Mouse (Mus musculus): ENCODE data around the gene Shisal1. TPM values are rescaled to one million over a fixed set of nuclear protein-coding genes. Genes with fewer than 3 reads are reported as not detected.

Shisal1 gene
- 6.1 TPM in 2 replicates for polyA plus RNA-seq (2015; fragmentation: Nextera tagmentation; extraction: Ambion mirVana)

DNA sequence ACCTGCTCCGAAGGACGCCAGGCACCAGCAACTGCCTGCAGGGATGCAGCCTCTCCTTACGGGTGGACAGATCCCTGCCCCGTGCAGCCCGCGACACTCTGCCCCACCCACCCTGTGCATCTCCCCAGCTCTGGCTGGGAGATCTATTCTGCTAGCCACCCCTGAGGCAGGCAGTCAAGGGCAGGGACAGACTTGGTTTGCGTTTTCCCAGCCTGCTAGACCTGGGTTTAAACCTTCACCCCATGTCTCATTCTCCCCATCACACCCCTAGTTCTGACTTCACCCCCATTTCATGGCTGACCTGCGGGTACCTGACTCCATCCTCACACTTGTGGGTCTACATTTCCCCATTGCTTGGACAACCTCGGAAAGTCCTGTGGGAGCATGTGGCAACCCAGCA lies at the start of gene Shisal1:
Gene Shisal1 (minus strand): TSS at position 101 of the 400 bp plus-strand sequence.
- no peak for ATAC-seq
- H3K27ac ChIP-seq = peak within 1 kb of the TSS; percentile 61
- peaks cover 56% of the 10 kb centered on the region for H3K4me1 ChIP-seq
- no peaks in the 10 kb centered on the region for H3K36me3 ChIP-seq (ENCODE audit: poor library complexity, severe bottlenecking)
- peak within 1 kb of the TSS; percentile 92 for H3K4me2 ChIP-seq
- H3K9ac ChIP-seq = peak within 1 kb of the TSS; percentile 80
- H3K4me3 ChIP-seq = peak within 1 kb of the TSS; percentile 58
- H3K27me3 ChIP-seq = peaks cover 49% of the 10 kb centered on the region
- H3K9me3 ChIP-seq (replicated peaks) = no peaks in the 10 kb centered on the region
- WGBS = 18% methylated on average over 9 of the region's 9 CpGs

- Histone ChIP-seq H3K4me2 (no peak overlapping the region), H3K36me3 (ENCODE audit: poor library complexity, severe bottlenecking) (no peaks in the 10 kb centered on the region), H3K4me1 (peaks cover 39% of the 10 kb centered on the region), H3K27me3 (no peaks in the 10 kb centered on the region; the same call in 1 of the 2 replicates), H3K4me3 (no peak overlapping the region), H3K27ac (no peak overlapping the region), H3K9me3 (replicated peaks) (no peaks in the 10 kb centered on the region), H3K9ac (no peak overlapping the region)
- 31% methylated on average over 7 of the region's 7 CpGs for WGBS
- peak; percentile 19; the same call in 1 of the 2 replicates for ATAC-seq
These were observed 43.6 kb upstream of the Shisal1 start for GRCm38 (mm10) chr15:84490486-84490885.

GRCm38 (mm10) chr15:84484255-84484654 lies 37.4 kb upstream of the Shisal1 start:
- ATAC-seq = peak; percentile 44; the same call in 1 of the 2 replicates
- H3K27ac ChIP-seq = peak overlapping the region; percentile 48; the same call in 1 of the 2 replicates
- WGBS = 25% methylated on average over 4 of the region's 4 CpGs

DNA sequence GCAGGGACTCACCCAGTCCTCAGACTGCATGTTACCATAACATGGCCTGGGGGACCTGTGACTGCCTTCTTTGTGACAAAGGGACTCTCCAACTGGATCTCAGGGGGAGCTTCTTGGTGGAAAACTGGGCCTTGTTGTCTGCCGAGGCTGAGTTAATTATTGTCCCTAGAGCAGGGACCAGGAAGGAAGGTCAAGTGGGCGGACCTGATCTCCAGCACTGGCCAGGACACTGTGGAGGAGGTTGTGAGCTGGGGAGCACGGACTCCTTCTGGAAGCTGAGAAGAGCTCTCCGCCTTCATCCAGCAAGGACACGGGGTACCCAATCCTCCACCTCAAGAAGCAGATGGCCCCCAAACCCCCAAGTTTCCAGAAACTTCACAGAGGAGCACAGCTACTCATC lies 36.7 kb upstream of the Shisal1 start:
- no peaks in the 10 kb centered on the region for H3K9me3 ChIP-seq (replicated peaks)
- no peak overlapping the region for H3K9ac ChIP-seq
- peaks cover 10% of the 10 kb centered on the region for H3K27me3 ChIP-seq
- ATAC-seq = no peak
- H3K27ac ChIP-seq = no peak overlapping the region
- no peak overlapping the region for H3K4me3 ChIP-seq
- H3K4me1 ChIP-seq = peaks cover 57% of the 10 kb centered on the region
- H3K4me2 ChIP-seq = no peak overlapping the region
- H3K36me3 ChIP-seq (ENCODE audit: poor library complexity, severe bottlenecking) = no peaks in the 10 kb centered on the region
- WGBS = 77% methylated on average over 5 of the region's 5 CpGs

More at GRCm38 (mm10) chr15:84484255-84484654, 37.4 kb upstream of the Shisal1 start:
- H3K9ac ChIP-seq = no peak overlapping the region
- no peak overlapping the region for H3K4me2 ChIP-seq
- no peak overlapping the region for H3K4me3 ChIP-seq
- H3K9me3 ChIP-seq (replicated peaks) = no peaks in the 10 kb centered on the region
- H3K27me3 ChIP-seq = peaks cover 10% of the 10 kb centered on the region
- no peaks in the 10 kb centered on the region for H3K36me3 ChIP-seq (ENCODE audit: poor library complexity, severe bottlenecking)
- peaks cover 57% of the 10 kb centered on the region for H3K4me1 ChIP-seq

GRCm38 (mm10) chr15:84481259-84481877 lies 34.5 kb upstream of the Shisal1 start:
- H3K4me2 ChIP-seq = no peak overlapping the region
- H3K9me3 ChIP-seq (replicated peaks) = no peaks in the 10 kb centered on the region
- H3K4me3 ChIP-seq = no peak overlapping the region
- H3K27ac ChIP-seq = peak overlapping the region; percentile 25; the same call in 1 of the 2 replicates
- no peak for ATAC-seq
- WGBS = 26% methylated on average over 13 of the region's 13 CpGs
- no peak overlapping the region for H3K9ac ChIP-seq
- H3K4me1 ChIP-seq = peaks cover 45% of the 10 kb centered on the region
- H3K36me3 ChIP-seq (ENCODE audit: poor library complexity, severe bottlenecking) = no peaks in the 10 kb centered on the region
- H3K27me3 ChIP-seq = peaks cover 10% of the 10 kb centered on the region

GRCm38 (mm10) chr15:84469391-84469790 lies 22.5 kb upstream of the Shisal1 start:
- no peaks in the 10 kb centered on the region for H3K36me3 ChIP-seq (ENCODE audit: poor library complexity, severe bottlenecking)
- no peak overlapping the region for H3K27ac ChIP-seq
- no peaks in the 10 kb centered on the region for H3K9me3 ChIP-seq (replicated peaks)
- H3K4me3 ChIP-seq = no peak overlapping the region
- H3K9ac ChIP-seq = no peak overlapping the region
- H3K4me1 ChIP-seq = peaks cover 20% of the 10 kb centered on the region
- 0 out of 2 replicates have a peak, but pooled peaks cover 5% of the 10 kb centered on the region for H3K27me3 ChIP-seq
- no peak for ATAC-seq
- 38% methylated on average over 8 of the region's 8 CpGs for WGBS
- no peak overlapping the region for H3K4me2 ChIP-seq

DNA sequence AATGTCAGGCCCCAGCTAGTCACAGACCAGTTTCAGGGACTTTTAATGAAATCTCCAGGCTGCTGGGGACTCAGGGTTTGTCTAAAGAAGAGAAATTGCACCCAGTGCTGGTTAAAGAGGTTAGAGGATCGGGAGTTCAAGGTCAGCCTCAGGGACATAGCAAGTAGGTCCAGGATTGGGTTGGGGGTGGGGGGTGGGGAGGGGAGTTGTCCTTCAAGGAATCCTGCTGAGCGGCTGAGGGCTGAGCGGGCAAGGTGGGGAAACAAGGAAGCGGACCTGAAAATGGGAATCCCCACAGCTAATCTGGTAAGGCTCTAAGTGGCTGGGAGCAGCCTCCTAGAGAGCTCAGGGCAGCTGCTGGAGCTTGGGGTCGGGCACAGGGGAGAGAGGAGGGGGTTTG lies 20.9 kb upstream of the Shisal1 start:
- Histone ChIP-seq H3K4me2 (no peak overlapping the region), H3K4me3 (no peak overlapping the region), H3K27me3 (0 out of 2 replicates have a peak, but pooled peaks cover 5% of the 10 kb centered on the region), H3K27ac (peak overlapping the region; percentile 65; the same call in 1 of the 2 replicates), H3K9me3 (replicated peaks) (no peaks in the 10 kb centered on the region), H3K36me3 (ENCODE audit: poor library complexity, severe bottlenecking) (no peaks in the 10 kb centered on the region), H3K4me1 (peaks cover 20% of the 10 kb centered on the region), H3K9ac (no peak overlapping the region)
- no peak for ATAC-seq
- WGBS = 40% methylated on average over 5 of the region's 5 CpGs

- H3K9ac ChIP-seq = no peak overlapping the region
- peak; percentile 58; the same call in 1 of the 2 replicates for ATAC-seq
These were observed 19.8 kb upstream of the Shisal1 start for GRCm38 (mm10) chr15:84466458-84467267.

DNA sequence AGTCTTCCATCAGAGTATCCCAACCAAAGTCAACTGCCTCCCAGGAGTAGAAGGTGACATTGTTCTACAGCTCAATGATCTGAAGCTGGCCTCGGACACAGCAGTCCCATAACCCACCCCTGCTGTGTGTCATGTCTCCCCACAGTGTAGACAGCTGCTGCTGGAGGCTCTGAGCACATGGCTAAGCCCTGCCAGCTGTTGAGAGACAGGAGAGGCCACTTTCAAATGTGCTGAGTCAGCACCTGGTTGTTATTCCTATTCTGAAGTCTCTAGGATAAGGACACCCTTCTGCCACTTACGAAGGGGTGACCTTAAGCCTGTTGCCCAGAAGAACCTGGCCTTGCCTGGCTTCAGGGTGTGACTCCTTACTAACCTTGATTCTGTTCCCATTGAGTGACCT lies 14.5 kb upstream of the Shisal1 start:
- Histone ChIP-seq H3K9me3 (replicated peaks) (no peaks in the 10 kb centered on the region), H3K4me3 (no peak overlapping the region), H3K9ac (no peak overlapping the region), H3K36me3 (ENCODE audit: poor library complexity, severe bottlenecking) (no peaks in the 10 kb centered on the region), H3K27me3 (peaks cover 5% of the 10 kb centered on the region; the same call in 1 of the 2 replicates), H3K4me2 (no peak overlapping the region), H3K4me1 (peaks cover 4% of the 10 kb centered on the region; the same call in 1 of the 2 replicates), H3K27ac (no peak overlapping the region)
- ATAC-seq = no peak
- WGBS = 77% methylated on average over 2 of the region's 2 CpGs

More at GRCm38 (mm10) chr15:84466458-84467267, 19.8 kb upstream of the Shisal1 start:
- peak overlapping the region; percentile 65 for H3K27ac ChIP-seq
- no peak overlapping the region for H3K4me2 ChIP-seq
- H3K4me3 ChIP-seq = no peak overlapping the region
- peaks cover 6% of the 10 kb centered on the region; the same call in 1 of the 2 replicates for H3K27me3 ChIP-seq
- H3K4me1 ChIP-seq = peaks cover 20% of the 10 kb centered on the region
- H3K36me3 ChIP-seq (ENCODE audit: poor library complexity, severe bottlenecking) = no peaks in the 10 kb centered on the region
- 30% methylated on average over 13 of the region's 13 CpGs for WGBS
- H3K9me3 ChIP-seq (replicated peaks) = no peaks in the 10 kb centered on the region

- ATAC-seq = no peak
- Histone ChIP-seq H3K4me2 (no peak overlapping the region), H3K27ac (no peak overlapping the region), H3K9me3 (replicated peaks) (no peaks in the 10 kb centered on the region), H3K27me3 (peaks cover 5% of the 10 kb centered on the region; the same call in 1 of the 2 replicates), H3K9ac (no peak overlapping the region), H3K4me3 (no peak overlapping the region), H3K36me3 (ENCODE audit: poor library complexity, severe bottlenecking) (no peaks in the 10 kb centered on the region), H3K4me1 (no peaks in the 10 kb centered on the region)
- 32% methylated on average over 6 of the region's 6 CpGs for WGBS
These were observed 12.1 kb upstream of the Shisal1 start for GRCm38 (mm10) chr15:84458983-84459382.

GRCm38 (mm10) chr15:84455286-84455685 lies 8.4 kb upstream of the Shisal1 start:
- Histone ChIP-seq H3K9me3 (replicated peaks) (no peaks in the 10 kb centered on the region), H3K9ac (no peak overlapping the region), H3K4me3 (no peak overlapping the region), H3K4me2 (no peak overlapping the region), H3K36me3 (ENCODE audit: poor library complexity, severe bottlenecking) (no peaks in the 10 kb centered on the region), H3K4me1 (peaks cover 9% of the 10 kb centered on the region), H3K27ac (no peak overlapping the region), H3K27me3 (0 out of 2 replicates have a peak, but pooled peaks cover 4% of the 10 kb centered on the region)
- ATAC-seq = no peak
- WGBS = 93% methylated on average over 6 of the region's 6 CpGs

GRCm38 (mm10) chr15:84453091-84453490 lies 6.2 kb upstream of the Shisal1 start:
- 89% methylated on average over 2 of the region's 2 CpGs for WGBS

More at GRCm38 (mm10) chr15:84453091-84453490, 6.2 kb upstream of the Shisal1 start:
- peaks cover 14% of the 10 kb centered on the region for H3K4me1 ChIP-seq
- H3K27ac ChIP-seq = no peak overlapping the region
- no peak for ATAC-seq
- no peak overlapping the region for H3K4me2 ChIP-seq
- H3K4me3 ChIP-seq = no peak overlapping the region
- peaks cover 19% of the 10 kb centered on the region for H3K27me3 ChIP-seq
- no peaks in the 10 kb centered on the region for H3K9me3 ChIP-seq (replicated peaks)
- no peaks in the 10 kb centered on the region for H3K36me3 ChIP-seq (ENCODE audit: poor library complexity, severe bottlenecking)
- no peak overlapping the region for H3K9ac ChIP-seq

Measured in forebrain, embryonic 13.5 days (tissue).